Mouse (Mus musculus) lung, postnatal 0 days (tissue): ENCODE measurements around the gene Aldh3b1. TPM values are rescaled to one million over a fixed set of nuclear protein-coding genes. Genes with fewer than 3 reads are reported as not detected.

ENCODE experiments used
- ATAC-seq: fragments of 200-750 bp; cut with Nextera tagmentation; 2 replicates; pipeline ENCODE4 v1.8.0; 2017; ENCODE audit warnings: moderate library complexity
- DNase-seq: peaks from one replicate; pipeline ENCODE4 v3.0.0-alpha.2; 2016; ENCODE audit warnings: low spot score
- H3K27ac ChIP-seq: fragments of 300-500 bp; sonication (generic); 2 replicates; pipeline ENCODE4 v1.5.1; 2014; ENCODE audit warnings: antibody characterized with exemption, mild to moderate bottlenecking, low read length, mixed read lengths
- H3K27me3 ChIP-seq: fragments of 300-500 bp; sonication (generic); replicated peaks from 2 replicates; pipeline ENCODE4 v1.6.1; 2014; ENCODE audit warnings: low read length, mixed read lengths; ENCODE audit not compliant: insufficient read depth
- H3K36me3 ChIP-seq: fragments of 300-500 bp; sonication (generic); 2 replicates; pipeline ENCODE4 v1.6.1; 2014; ENCODE audit warnings: low read length, mixed read lengths; ENCODE audit not compliant: insufficient read depth
- H3K4me1 ChIP-seq: fragments of 300-500 bp; sonication (generic); 2 replicates; pipeline ENCODE4 v1.6.1; 2014; ENCODE audit warnings: antibody characterized with exemption, low read depth, low read length, mixed read lengths; ENCODE audit not compliant: insufficient read depth
- H3K4me2 ChIP-seq: fragments of 300-500 bp; sonication (generic); replicated peaks from 2 replicates; pipeline ENCODE4 v1.6.1; 2014; ENCODE audit warnings: low read depth, mild to moderate bottlenecking, low read length, moderate library complexity, mixed read lengths
- H3K4me3 ChIP-seq: fragments of 300-500 bp; sonication (generic); 2 replicates; pipeline ENCODE4 v1.5.1; 2014; ENCODE audit warnings: low read depth, low read length
- H3K9ac ChIP-seq: fragments of 300-500 bp; sonication (generic); replicated peaks from 2 replicates; pipeline ENCODE4 v1.6.1; 2014; ENCODE audit warnings: low read depth, mild to moderate bottlenecking
- H3K9me3 ChIP-seq: fragments of 300-500 bp; sonication (generic); 2 replicates; pipeline ENCODE4 v1.6.1; 2016; ENCODE audit warnings: low read length, mixed read lengths
- CTCF ChIP-seq: IDR thresholded peaks from 2 replicates; pipeline ENCODE4 v1.5.1; 2016; ENCODE audit warnings: antibody characterized with exemption, mild to moderate bottlenecking
- EP300 ChIP-seq: IDR thresholded peaks from 2 replicates; pipeline ENCODE4 v1.6.1; 2016; ENCODE audit warnings: antibody characterized with exemption, mild to moderate bottlenecking, control low read depth
- WGBS: fragments of 180-500 bp; shearing (Covaris S2); extraction: QIAGEN DNeasy Blood & Tissue Kit; methylation state at CpG from one replicate; pipeline ENCODE4 v1.1.7; 2014; 5-methylcytosine and 5-hydroxymethylcytosine counted together
- polyA plus RNA-seq: library from polyadenylated mRNA; unstranded; fragments of >200 nt; fragmentation: Nextera tagmentation; extraction: Ambion mirVana; gene quantifications from 2 replicates; pipeline ENCODE4 v1.2.1, GENCODE M21; 2015

Aldh3b1 gene
- polyA plus RNA-seq, 1 experiment from 2014 or later, result 33.2 TPM

DNA sequence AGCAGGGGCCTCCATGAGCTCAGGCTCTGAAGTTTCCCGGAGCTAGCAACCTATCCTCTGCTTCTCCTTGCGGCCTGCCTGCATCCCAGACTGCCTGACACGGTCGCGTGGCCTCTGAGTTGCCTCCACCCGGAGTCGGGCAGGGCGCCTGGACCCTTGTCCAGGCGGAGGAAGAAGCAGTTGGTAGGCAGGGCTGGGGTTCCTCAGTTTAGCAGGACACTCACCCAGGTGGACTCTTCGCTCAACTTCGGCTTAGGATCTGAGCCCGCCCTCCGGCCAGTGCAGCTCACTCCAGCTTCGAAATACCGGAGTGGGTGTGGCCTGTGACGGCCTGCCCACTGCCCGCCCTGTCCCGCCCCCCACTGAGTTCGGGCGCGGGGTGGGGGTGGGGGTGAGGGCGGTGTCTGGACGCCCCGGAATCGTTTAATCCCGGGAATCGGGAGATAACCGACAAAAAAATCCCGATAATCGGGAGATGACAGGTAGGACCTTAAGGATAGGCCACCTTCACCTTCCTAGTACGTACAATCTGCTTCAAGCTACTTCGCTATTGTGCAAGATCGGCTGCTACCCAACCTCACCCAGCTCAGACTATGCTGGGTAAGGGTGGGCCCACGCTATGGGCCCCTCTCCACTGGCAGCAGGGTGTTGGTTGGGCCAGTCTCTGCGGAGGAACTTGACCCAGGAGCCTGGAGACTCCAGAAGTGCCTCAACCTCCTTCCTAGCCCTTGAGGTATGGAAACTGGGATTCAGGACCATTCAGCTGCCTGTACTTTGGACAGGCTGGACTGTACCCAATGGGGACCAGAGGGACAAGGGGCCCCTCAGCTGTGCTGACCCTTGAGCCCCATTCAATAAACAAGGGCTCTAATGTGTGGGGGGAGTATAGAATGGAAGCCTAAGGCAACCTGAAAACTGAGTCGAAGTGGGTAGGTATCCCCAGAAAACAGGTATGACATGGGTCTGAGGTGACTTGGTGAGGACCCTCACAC, 22.5 kb downstream of the Aldh3b1 start, which contains the start of gene Tcirg1:
Gene Tcirg1, minus strand, starts transcription at position 339 of the 992 bp plus-strand sequence.
- peaks cover 20% of the 10 kb centered on the region for H3K36me3 ChIP-seq
- 4% methylated on average over 34 of the region's 36 CpGs for WGBS
- H3K27me3 ChIP-seq, result no peaks in the 10 kb centered on the region
- peak; percentile 89 for ATAC-seq
- peak within 1 kb of the TSS; percentile 41 for H3K9ac ChIP-seq
- H3K9me3 ChIP-seq, result no peaks in the 10 kb centered on the region
- H3K4me2 ChIP-seq, result peak within 1 kb of the TSS; percentile 86
- DNase-seq, result peak; percentile 93
- H3K4me1 ChIP-seq, result peaks cover 15% of the 10 kb centered on the region
- TF ChIP-seq EP300 (no peak), CTCF (no peak)
- peak within 1 kb of the TSS; percentile 63 for H3K4me3 ChIP-seq
- H3K27ac ChIP-seq, result peak within 1 kb of the TSS; percentile 77

DNA sequence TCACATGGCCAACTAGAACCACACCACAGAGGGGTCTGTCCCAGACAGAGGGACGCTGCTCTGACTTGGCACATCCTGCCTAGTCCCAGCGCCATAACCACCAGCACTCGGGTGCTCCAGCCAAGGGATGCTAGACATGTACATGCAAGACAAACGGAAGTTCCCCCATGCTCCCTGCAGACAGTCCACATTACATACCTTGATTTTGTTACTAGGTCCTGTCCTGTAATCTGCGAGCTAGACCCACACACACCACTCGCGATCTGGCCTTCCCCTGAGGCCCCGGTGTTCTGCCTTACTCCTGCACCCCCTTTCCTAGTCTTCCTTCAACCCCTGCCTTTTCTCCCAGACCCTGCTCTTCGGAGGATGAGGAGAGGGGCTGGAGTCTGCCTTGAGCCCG, 23.3 kb downstream of the Aldh3b1 start:
- Histone ChIP-seq H3K4me2 (peak overlapping the region; percentile 86), H3K9ac (peak overlapping the region; percentile 41), H3K27ac (peak overlapping the region; percentile 77), H3K27me3 (no peaks in the 10 kb centered on the region), H3K9me3 (no peaks in the 10 kb centered on the region), H3K36me3 (peaks cover 26% of the 10 kb centered on the region), H3K4me1 (peaks cover 15% of the 10 kb centered on the region), H3K4me3 (peak overlapping the region; percentile 63)
- 14% methylated on average over 10 of the region's 10 CpGs for WGBS
- ATAC-seq, result no peak
- no peak for TF ChIP-seq EP300
- TF ChIP-seq CTCF, result no peak
- DNase-seq, result no peak

DNA sequence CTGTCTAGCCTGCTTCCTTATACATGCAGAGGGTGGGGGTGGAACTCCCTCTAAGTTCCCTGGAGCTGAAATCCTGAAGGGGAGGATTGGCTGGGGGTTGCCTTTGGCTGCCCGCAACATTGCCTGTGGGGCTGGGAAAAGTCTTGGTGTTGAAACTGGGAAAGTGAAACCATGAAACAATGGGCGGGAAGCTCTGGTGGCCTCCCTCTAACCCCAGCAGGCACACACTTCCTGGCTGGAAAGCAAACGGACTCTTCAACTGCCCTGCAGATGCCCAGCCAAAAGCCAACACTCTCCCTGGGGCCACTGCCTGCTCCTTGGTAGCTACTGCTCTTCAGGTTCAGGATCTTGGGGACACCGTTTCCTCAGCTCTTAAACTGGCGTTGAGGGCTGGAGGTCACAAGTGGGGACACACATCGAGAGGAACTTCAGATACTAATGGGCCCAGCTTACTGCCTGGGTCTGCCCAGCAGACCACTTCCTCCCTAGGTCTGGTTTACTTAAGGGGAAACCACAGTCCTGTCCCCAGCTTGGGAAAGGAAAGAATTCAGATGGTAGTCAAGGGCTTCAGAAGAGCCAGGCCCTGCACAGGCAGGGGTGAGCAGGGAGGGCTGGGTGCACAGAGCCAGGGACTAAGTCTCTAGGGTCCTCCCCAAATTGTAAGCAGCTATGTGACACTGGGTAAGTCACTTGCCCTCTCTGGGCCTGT, 24.2 kb downstream of the Aldh3b1 start:
- TF ChIP-seq EP300 (peak; percentile 7; the same call in 1 of the 2 replicates), CTCF (no peak)
- peaks cover 26% of the 10 kb centered on the region for H3K36me3 ChIP-seq
- ATAC-seq, result peak; percentile 43

DNA sequence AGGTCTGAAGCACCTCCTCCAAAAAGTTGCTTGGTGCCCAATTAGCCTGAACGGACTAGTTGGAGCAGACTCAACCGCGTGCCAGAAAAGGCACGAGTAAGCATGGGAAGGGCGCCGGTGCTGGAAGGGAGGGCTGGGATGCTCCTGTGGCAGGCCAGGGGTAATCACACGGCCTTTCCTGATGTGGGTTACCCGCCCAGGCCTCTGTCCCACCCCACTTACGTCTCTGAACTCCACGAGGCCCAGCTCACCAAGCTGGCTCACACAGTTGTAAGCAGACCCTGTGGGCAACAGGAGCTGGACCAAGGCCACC, 25.3 kb downstream of the Aldh3b1 start:
- peak overlapping the region; percentile 68 for H3K27ac ChIP-seq
- peaks cover 22% of the 10 kb centered on the region for H3K36me3 ChIP-seq
- peaks cover 15% of the 10 kb centered on the region for H3K4me1 ChIP-seq
- peak overlapping the region; percentile 86 for H3K4me2 ChIP-seq
- no peak for TF ChIP-seq CTCF
- TF ChIP-seq EP300, result no peak
- no peak overlapping the region for H3K4me3 ChIP-seq
- DNase-seq (no peak), ATAC-seq (no peak)
- WGBS, result 59% methylated on average over 10 of the region's 10 CpGs
- H3K9me3 ChIP-seq, result no peaks in the 10 kb centered on the region
- H3K9ac ChIP-seq, result no peak overlapping the region
- no peaks in the 10 kb centered on the region for H3K27me3 ChIP-seq

More for the DNA sequence above, 24.2 kb downstream of the Aldh3b1 start:
- Histone ChIP-seq H3K27ac (peak overlapping the region; percentile 68), H3K9me3 (no peaks in the 10 kb centered on the region), H3K27me3 (no peaks in the 10 kb centered on the region), H3K9ac (0 out of 2 replicates have a peak overlapping the region, but pooled peaks have one; percentile 3), H3K4me1 (peaks cover 15% of the 10 kb centered on the region), H3K4me3 (peak overlapping the region; percentile 63), H3K4me2 (peak overlapping the region; percentile 86)
- peak; percentile 89 for DNase-seq
- WGBS, result 2% methylated on average over 6 of the region's 6 CpGs

DNA sequence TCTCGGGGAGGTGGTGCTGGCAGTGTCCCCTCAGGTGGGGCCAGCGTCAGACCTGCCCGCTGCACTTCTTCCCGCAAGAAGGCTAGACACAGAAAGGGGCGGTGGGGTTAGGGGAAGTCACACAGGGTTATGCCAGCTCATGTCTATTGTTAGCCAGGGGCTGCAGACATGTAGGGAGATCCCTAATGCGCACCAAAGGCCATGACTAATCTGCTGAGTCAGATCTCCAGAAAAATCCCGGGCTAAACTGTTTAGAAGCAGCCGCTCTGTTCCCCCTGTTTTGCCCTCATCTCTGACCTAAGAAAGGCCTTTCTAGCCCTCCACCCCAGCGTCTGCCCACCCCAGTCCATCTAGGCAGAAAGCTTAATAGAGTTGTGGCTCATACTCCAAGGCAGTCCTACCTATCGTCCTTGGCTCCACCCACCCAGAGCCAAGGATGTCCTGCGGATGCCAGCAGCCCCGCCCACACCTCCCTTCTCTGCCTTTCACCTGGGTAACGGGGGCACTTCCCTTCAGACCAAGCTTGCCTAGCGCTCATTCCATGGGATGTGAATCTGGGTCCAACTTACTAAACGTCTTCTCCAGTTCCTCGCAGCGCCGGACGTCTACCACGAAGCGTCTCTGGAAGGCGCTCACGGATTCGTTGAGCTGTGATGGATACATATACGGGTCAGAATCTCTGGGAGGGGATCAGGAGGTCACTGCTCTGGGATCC, 25.8 kb downstream of the Aldh3b1 start:
- Histone ChIP-seq H3K27ac (no peak overlapping the region), H3K36me3 (peaks cover 19% of the 10 kb centered on the region), H3K4me3 (no peak overlapping the region), H3K9ac (no peak overlapping the region), H3K27me3 (no peaks in the 10 kb centered on the region), H3K9me3 (no peaks in the 10 kb centered on the region), H3K4me2 (no peak overlapping the region), H3K4me1 (peaks cover 15% of the 10 kb centered on the region)
- TF ChIP-seq EP300, result no peak
- no peak for TF ChIP-seq CTCF
- ATAC-seq (no peak), DNase-seq (no peak)
- WGBS, result 80% methylated on average over 25 of the region's 25 CpGs
